Mouse (Mus musculus): Measurements from ENCODE around the gene Tnfrsf21. TPM values are rescaled to one million over a fixed set of nuclear protein-coding genes. Genes with fewer than 3 reads are reported as not detected.

Gene Tnfrsf21
- total RNA-seq (2021), result 100 to 1,000 TPM; 115 to 120 TPM

- DNase-seq (ENCODE audit: extremely low spot score in 1 of 2, low spot score in 1 of 2), result peak; percentile 87 to 90
Measured at GRCm38 (mm10) chr17:43016371-43017331, at the start of gene Tnfrsf21. Gene Tnfrsf21 (plus strand): TSS chr17:43016555.

- no peak for DNase-seq (ENCODE audit: extremely low spot score in 1 of 2, low spot score in 1 of 2)
Measured at GRCm38 (mm10) chr17:42968174-42968573, 48.2 kb upstream of the Tnfrsf21 start.

GRCm38 (mm10) chr17:42975312-42975996, 40.9 kb upstream of the Tnfrsf21 start:
- DNase-seq (ENCODE audit: extremely low spot score in 1 of 2, low spot score in 1 of 2), result no peak

- DNase-seq (ENCODE audit: extremely low spot score in 1 of 2, low spot score in 1 of 2), result no peak
Measured at GRCm38 (mm10) chr17:42977766-42978165, 38.6 kb upstream of the Tnfrsf21 start.

- DNase-seq (ENCODE audit: extremely low spot score in 1 of 2, low spot score in 1 of 2), result no peak
Measured at GRCm38 (mm10) chr17:42978345-42978744, 38.0 kb upstream of the Tnfrsf21 start.

GRCm38 (mm10) chr17:42981806-42982205, 34.5 kb upstream of the Tnfrsf21 start:
- DNase-seq (ENCODE audit: extremely low spot score in 1 of 2, low spot score in 1 of 2), result no peak

- no peak for DNase-seq (ENCODE audit: extremely low spot score in 1 of 2, low spot score in 1 of 2)
Measured at GRCm38 (mm10) chr17:42982568-42982967, 33.8 kb upstream of the Tnfrsf21 start.

GRCm38 (mm10) chr17:42985837-42986589, 30.3 kb upstream of the Tnfrsf21 start:
- peak in 1 of 2 experiments; percentile 33 for DNase-seq (ENCODE audit: extremely low spot score in 1 of 2, low spot score in 1 of 2)

GRCm38 (mm10) chr17:42987692-42988091, 28.7 kb upstream of the Tnfrsf21 start:
- no peak for DNase-seq (ENCODE audit: extremely low spot score in 1 of 2, low spot score in 1 of 2)

GRCm38 (mm10) chr17:42989981-42990380, 26.4 kb upstream of the Tnfrsf21 start:
- DNase-seq (ENCODE audit: extremely low spot score in 1 of 2, low spot score in 1 of 2), result no peak

GRCm38 (mm10) chr17:42991112-42991511, 25.2 kb upstream of the Tnfrsf21 start:
- DNase-seq (ENCODE audit: extremely low spot score in 1 of 2, low spot score in 1 of 2), result no peak

GRCm38 (mm10) chr17:42999446-42999977, 16.8 kb upstream of the Tnfrsf21 start:
- no peak for DNase-seq (ENCODE audit: extremely low spot score in 1 of 2, low spot score in 1 of 2)

GRCm38 (mm10) chr17:43000598-43000997, 15.8 kb upstream of the Tnfrsf21 start:
- DNase-seq (ENCODE audit: extremely low spot score in 1 of 2, low spot score in 1 of 2), result no peak

GRCm38 (mm10) chr17:43012718-43013117, 3.6 kb upstream of the Tnfrsf21 start:
- DNase-seq (ENCODE audit: extremely low spot score in 1 of 2, low spot score in 1 of 2), result peak in 1 of 2 experiments; percentile 72

- DNase-seq (ENCODE audit: extremely low spot score in 1 of 2, low spot score in 1 of 2), result peak; percentile 48 to 49
Measured at GRCm38 (mm10) chr17:43017341-43018052, 1.1 kb downstream of the Tnfrsf21 start.

- DNase-seq (ENCODE audit: extremely low spot score in 1 of 2, low spot score in 1 of 2), result no peak
Measured at GRCm38 (mm10) chr17:43018071-43018470, 1.7 kb downstream of the Tnfrsf21 start.

GRCm38 (mm10) chr17:43019660-43020059, 3.3 kb downstream of the Tnfrsf21 start:
- no peak for DNase-seq (ENCODE audit: extremely low spot score in 1 of 2, low spot score in 1 of 2)

GRCm38 (mm10) chr17:43021017-43021416, 4.7 kb downstream of the Tnfrsf21 start:
- DNase-seq (ENCODE audit: extremely low spot score in 1 of 2, low spot score in 1 of 2), result peak in 1 of 2 experiments; percentile 21

- DNase-seq (ENCODE audit: extremely low spot score in 1 of 2, low spot score in 1 of 2), result no peak
Measured at GRCm38 (mm10) chr17:43022056-43022455, 5.7 kb downstream of the Tnfrsf21 start.
